Mouse (Mus musculus): ENCODE measurements around the gene Rela. TPM values are rescaled to one million over a fixed set of nuclear protein-coding genes. Genes with fewer than 3 reads are reported as not detected.
"Not testable (repeated sequence)": the region's sequence is repeated elsewhere in the genome, so short reads cannot be mapped to it uniquely, and the experiment has no call there.

Rela gene
- total RNA-seq, 1 experiment from 2014 or later, result 60.7 TPM

DNA sequence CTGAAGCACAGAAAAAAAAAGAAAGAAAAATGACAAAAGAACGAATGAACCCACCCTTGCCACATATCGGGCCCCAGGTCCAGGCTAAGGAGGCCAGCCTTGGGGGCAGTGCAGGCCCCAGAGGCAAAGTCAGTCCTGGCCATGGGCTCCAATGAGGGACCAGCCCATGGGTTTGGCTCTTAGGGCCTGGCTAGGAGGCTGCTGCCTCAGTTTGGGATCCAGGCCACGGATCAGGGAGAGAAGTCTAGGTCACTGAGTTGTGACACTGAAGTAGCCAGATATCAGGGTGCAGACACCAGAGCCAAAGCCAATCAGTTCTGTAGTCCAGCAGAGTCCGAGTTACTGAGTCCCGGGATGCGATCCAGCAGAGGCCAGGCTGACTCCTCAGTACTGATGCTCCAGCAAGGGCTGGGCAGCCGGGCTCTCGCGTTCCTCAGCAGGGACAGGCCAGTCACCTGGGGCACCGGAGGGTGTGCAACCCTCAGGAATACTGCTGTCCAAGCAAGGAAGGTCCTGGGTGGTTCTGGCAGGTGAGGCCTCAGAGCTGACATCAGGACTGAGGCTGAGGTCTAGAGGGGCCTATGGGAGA is 27.5 kb downstream of the Rela start:
- no peak for DNase-seq

DNA sequence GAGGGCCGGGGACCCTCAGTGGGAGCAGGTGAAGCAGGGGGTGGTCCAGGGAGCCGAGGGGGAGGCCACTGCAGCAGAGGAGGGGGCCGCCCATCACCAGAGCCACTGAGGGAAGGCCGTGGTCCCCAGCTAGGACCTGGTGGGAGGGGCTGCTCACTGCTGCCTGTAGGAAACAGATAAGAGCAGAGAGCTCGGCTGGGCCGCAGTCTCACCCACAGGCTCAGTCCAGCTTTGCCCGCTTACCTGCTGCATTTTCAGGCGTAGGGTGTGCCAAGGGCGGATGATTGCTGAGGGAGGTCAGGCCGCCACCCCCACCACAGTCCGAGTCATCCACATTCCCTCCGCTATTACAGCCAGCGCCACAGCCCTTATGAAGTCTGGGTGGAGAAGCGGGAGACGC is 28.2 kb downstream of the Rela start:
- no peak for DNase-seq

DNA sequence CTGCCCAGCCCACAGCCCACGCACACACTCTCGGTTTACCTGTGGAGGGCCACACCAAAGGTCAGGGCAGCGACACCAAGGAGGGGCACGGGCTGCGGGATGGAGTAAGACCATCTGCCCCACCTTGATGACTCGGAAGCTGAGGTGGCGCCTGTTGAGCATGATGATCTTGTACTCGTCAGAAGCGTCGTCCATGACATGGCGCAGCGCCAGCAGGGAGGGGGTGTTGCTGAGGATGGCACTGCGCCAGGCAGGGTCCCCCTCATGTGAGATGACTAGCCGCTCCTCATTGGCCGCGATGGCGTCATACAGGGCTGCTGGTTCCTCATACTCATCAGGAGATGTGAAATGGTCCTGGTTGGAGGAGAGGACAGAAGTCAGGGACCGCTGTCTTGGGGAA is 29.1 kb downstream of the Rela start:
- DNase-seq, result no peak

DNA sequence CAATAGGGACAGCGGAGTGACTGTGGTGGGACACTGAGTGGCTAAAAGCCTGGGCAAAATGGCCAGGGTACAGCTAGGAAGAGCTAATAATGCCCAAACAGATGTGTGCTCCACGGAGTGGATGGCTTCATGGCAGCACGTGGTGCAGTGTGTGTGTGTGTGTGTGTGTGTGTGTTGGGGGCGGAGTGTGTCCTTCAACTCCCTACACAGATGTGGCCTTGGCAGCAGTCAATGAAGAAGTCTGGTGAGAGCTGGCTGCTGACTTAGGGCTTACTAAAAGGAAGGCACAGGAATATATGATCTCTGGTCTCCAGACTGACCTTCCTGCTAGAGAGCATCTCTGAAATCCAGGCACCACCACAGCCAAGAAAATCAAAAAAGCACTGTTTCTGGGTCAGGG is 31.1 kb downstream of the Rela start:
- peak; percentile 58 for DNase-seq

DNA sequence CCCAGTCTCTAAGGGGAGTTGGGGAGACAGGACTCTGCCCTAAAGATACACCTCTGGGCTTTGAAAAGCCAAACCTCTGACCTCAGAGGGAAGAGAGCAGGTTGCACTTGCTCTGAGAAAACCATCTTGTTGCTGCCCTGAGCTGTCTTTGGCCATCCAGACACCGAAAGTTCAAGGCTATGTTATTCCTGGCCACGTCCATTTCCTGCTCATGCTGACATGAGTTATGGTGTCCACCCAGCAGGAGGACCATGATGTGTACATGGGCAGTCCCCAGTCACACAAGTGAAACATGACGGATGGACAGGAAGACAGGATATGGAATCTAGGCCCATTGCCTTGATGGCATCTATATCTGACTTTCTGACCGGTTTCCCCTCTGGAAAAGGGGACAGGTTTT is 43.1 kb downstream of the Rela start:
- peak; percentile 78 for DNase-seq

DNA sequence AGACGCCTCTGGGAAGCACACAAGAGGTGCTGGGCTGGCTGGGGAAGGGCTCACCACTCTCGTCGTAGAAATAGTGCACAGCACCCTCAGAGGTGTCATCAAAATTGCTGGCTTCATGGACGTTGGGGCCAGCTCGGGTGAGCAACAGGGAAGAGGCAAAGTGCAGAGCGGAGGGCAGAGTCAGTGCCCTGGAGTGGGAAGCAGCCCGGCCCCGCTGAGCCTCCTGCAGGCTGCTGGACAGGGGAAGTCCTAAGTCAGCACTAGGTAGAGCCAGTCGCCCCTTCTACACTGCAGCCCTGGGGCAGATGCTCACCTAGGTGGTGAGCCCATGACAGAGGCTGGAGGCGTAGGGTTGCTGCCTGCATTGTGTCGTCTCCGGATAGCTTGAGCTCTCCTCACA is 47.0 kb downstream of the Rela start:
- no peak for DNase-seq

DNA sequence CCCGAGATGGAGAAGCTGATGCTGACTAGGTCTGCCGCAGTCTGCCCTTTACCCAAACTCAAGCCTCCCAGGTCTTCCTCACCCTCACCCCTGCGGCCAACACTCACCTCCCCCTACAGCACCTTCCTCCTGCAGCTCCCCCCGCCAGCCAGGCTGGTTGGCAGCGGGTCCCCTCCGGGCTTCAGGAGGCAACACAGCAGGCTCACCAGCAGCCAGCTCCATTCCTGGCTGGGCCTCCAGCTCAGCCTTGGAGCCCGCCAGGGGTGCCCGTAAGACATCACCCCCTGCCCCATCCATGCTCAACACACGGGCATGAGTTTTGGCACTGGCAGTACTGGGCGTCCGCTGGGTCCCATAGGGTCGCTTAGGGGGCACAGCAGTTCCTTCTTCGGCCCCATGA is 47.7 kb downstream of the Rela start:
- no peak for DNase-seq

DNA sequence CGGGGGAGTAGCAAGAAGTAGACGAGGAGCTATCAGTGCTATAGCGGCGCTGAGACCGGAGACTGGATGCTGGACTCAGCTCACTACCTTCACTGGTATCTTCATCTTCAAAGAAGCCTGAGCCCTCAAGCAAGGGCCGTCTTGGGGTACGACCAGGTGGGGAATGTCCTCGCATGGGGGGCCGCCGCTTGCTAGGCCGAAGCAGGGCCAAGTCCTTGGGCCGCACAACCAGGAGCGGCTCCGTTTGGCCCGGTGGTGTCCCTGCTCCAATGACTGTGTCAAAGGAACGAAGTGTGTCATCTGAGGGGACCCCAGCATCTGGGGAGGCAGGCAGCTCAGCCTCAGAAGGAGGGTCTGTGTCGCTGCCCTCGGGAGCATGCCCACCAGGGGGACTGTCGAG is 48.1 kb downstream of the Rela start:
- DNase-seq, result no peak

DNA sequence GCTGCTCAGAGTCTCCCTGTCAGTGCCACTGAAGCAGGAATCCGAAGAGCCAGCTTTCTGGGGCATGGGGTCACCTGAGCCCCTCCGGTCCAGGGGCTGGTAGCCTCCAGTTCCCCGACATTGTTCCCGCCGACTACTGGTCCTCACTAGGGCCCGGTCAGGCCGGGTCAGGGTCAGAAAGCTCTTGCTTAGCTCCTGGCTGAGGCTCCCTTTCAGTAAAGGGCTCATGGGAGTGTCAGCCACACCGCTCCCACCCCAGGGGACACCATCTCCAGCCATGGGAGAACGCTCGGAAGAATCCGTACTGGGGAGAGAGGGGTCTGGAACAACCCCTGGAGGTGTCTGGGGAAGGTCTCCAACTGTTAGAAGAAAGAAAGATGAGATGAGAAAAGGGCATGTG is 48.6 kb downstream of the Rela start:
- no peak for DNase-seq

DNA sequence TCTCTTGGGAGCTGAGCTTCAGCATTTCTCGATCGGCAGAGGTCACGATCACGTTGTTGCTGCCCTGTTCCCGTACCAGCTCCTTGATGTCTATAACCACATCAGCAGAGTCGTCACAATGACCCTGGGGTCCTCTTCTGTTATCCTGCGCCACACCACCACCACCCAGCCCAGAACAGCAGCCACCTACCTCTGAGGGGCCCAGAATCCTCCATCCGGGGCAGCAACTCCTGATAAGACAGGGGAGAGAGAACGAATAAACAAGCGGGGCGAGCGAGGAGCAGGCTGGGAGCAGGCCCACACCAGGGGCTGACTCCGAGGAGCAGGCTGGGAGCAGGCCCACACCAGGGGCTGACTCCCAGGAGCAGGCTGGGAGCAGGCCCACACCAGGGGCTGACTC is 49.2 kb downstream of the Rela start:
- no peak for DNase-seq

DNA sequence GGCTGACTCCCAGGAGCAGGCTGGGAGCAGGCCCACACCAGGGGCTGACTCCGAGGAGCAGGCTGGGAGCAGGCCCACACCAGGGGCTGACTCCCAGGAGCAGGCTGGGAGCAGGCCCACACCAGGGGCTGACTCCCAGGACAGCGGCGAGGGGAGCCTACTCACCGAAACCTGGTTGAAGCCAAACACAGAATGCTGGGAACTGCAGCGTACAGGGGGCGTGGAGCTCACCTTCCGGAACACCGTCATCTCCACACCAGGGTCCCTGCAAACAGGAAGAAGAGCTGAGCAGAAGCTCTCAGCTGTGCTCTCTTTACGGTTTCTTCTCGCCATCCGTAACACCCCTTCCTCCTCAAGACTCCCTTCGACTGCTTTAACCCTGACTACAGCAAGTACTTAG is 49.7 kb downstream of the Rela start:
- DNase-seq, result not testable (repeated sequence)

DNA sequence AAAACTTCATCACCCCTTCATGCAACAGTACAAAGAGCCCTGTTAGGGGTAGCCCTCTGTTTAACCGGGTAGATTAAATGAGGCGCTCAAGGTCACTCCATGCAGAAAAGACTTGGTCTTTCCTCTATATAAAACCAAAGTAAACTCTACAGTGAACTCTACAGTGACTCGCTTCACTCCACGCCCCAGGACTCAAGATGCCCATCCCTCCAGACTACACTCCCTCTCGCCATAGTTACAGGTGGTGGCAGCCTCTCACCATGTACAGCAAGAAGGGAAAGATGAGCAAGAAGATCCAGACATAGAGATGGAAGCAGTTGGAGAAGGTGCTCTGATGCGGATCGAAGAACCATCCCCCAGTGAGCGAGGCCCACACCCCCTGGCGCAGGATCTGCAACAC is 50.5 kb downstream of the Rela start:
- no peak for DNase-seq

DNA sequence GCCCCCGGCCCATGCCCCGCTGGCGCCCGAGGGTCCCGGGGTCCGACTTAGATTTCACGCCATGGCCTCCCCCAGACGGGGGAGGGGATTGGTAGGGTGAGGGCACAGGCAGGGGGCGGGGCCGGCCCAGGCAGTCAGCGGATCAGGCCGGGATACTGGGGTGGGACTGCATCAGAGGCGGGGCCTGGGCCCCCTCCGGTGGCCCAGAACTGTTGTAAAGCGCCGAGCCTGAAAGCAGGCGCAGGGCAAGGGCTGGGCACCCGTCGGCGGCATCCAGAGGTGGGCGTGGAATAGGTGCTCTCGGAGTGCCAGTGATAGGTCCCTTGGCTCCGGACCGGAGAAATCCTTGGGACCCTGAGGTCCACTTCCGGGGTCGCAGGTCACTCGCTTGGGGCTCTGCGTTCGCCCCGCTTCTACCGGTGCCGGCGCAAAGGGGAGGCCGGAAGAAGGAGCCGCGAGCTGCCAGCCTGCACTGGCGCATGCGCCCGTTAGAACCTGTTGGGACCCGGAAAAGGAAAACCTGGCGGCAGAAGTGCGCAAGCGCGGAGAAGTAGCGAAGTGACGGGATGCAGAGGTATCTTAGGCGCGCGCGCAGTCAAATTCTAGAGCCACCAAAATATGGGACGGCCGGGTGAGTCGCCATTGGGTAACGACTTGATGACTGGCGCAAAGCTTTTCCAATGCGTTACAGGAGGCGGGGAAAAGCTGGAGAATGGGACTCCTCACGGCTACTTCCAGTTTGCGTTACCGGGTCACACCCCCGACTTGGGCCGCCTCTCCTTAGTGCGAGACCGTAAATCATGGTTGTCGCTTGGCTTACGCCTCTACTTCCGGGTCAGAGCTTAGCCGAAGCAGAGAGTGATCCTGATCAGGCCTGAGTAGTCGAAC is 51.2 kb downstream of the Rela start, which contains the start of the genes Map3k11 and Pcnx3:
Map3k11 (plus strand) TSS at position 543 of the 888 bp plus-strand sequence.
Pcnx3 (minus strand) TSS at position 709 of the 888 bp plus-strand sequence.
- peak; percentile 98 for DNase-seq

DNA sequence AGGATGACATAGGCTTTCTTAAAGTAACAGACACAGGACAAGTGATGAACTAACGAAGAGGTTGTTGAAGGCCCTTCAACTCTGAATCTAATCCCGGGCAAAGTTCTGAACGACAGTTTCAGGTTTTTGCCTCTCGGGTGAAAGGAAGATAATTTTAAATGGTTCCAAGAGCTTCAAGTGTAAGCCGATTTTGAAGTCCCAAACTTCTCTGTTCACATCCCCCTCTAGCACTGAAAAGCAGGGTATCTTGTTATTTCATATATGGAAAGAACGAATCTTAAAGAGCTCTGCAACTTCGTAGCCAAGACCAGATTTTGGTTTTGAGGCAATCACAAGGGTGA is 51.8 kb downstream of the Rela start:
- no peak for DNase-seq

DNA sequence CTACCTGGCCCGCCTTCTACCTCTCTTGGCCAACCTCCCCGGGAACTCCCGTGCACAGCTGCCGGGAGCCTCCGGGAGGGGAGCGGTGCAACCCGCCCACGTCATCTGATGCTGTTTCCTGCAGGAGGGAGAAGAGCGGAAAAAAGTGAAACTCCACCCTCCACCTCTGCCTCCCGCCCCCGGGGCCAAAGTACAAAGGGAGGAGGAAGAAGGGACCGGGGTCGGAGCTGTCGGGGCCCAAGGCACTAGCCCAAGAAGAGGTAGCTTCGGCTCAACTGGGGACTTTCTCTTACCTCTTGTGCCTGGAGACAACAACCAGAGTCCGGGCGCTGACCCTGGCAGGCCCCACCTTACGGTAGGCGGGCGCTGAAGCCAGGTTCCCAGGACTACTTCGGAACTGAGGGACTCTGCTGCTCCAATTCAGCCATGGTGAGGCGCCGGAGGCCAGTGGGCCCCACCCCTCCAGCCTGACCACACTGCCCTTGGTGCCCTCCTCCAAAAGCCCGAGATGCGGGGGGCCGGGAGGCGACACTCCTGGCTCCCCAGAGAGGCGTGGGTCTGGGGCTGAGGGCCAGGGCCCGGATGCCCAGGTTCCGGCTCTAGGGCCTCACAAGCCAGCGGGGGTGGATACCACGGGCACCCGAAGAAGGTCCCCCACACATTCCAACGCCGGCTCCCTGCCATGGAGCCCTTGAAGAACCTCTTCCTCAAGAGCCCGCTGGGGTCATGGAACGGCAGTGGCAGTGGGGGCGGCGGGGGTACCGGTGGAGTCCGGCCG is 52.5 kb downstream of the Rela start:
- peak; percentile 95 for DNase-seq

DNA sequence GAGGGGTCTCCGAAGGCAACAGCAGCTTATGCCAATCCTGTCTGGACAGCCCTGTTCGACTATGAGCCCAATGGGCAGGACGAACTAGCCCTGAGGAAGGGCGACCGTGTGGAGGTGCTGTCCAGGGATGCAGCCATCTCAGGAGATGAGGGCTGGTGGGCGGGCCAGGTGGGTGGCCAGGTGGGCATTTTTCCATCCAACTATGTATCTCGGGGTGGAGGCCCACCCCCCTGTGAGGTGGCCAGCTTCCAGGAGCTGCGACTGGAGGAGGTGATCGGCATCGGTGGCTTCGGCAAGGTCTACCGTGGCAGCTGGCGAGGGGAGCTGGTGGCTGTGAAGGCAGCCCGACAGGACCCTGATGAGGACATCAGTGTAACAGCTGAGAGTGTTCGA is 53.1 kb downstream of the Rela start:
- DNase-seq, result no peak

DNA sequence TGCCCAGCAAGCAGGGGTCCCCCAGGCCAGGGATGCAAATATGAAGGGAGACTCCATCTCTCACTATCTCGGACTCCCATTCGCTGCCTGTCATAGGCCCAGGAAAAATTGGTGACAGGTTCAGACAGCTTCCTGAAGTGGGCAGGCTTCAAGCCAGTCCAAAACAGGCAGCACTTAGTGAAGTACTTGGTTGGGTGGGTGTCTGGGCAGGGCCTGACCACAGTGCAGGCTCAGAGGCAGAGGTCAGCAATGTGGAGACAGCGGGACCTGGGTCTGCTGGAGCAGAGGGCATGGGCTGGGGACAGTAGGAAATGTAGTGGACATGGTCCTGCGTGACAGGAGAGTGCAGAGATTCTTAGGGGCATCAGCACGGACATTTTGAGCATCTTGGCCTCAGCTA is 54.3 kb downstream of the Rela start:
- no peak for DNase-seq

DNA sequence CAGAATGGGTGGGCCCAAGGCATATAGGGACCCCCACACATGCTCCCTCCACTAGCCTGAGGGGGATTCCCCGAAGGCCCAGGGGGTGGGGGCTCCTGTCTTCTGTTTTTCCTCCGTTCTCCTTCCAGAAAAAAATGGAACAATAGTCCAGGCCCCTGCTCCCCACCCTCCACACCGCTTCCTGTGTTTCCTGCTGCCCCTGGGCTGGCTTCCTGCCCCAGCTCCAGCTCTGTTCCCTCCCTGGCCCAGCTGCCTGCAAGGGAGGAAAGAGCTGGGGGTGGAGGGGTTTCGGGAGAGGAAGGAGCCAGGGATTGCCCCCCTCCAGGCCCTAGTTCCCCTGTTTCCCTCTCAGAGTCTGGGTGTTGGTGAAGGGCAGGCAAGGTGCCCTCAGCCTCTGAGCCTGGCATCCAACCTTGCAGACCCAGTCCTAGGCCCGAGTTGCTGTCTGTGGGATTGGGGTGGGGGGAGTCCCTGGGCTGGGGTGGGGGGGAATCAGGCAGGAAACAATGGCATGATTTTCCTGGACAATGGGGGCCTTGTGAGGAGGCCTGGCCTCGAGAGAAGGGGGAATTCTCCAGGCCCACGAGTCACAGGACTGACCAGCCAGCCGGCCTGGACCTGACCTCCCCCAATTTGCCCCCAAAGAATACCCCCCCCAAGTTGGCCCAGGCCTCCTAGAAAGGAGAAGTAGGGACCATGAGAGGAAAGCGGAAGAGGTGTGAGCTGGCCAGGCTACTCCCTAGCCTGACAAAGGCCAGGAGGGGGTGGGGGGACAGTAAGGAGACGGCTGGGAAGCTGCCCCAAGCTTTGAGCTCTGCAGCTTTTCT is 55.0 kb downstream of the Rela start:
- DNase-seq, result peak; percentile 73

DNA sequence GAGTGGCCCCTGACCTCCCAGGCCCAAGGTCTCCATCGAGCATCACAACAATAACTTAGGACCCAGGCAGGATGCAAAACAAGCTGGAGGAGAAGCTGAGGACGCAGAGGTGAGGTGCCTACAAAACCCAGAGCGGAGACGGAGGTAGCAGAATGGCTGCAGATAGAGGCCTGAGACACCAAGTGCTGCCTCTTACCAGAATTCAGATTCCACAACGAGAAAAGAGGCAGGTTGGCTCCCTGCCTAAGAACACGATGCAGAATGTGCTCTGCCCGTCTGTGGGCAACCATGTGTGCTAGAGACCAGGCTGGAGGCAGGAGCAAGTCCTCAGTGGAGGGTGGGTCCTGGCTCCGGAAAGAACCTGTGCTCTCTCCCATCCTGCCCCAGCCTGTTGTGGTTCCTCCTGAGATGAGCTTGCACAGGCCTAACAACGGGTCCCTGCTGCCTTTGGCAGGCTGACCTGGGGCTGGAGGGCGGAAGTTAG is 55.7 kb downstream of the Rela start:
- DNase-seq, result no peak

DNA sequence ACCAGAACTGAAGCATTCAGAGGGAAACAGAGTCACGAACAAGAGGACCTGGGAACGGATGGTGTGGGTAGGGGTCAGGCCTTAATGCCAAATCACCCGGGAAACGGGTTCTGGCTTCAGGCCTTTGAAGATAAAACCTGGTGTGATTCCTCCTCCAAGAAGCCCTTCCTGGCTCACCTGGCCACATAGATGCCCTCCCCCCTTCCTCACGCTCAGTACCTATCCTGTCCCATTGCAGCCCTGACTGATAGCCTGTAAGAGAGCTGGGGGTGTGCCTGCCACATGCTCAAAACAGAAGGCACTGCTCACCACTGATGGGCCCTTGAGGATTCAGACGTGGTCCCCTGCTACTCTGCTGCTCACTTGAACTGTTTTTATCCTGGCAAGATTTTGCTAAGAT is 56.5 kb downstream of the Rela start:
- DNase-seq, result no peak

DNA sequence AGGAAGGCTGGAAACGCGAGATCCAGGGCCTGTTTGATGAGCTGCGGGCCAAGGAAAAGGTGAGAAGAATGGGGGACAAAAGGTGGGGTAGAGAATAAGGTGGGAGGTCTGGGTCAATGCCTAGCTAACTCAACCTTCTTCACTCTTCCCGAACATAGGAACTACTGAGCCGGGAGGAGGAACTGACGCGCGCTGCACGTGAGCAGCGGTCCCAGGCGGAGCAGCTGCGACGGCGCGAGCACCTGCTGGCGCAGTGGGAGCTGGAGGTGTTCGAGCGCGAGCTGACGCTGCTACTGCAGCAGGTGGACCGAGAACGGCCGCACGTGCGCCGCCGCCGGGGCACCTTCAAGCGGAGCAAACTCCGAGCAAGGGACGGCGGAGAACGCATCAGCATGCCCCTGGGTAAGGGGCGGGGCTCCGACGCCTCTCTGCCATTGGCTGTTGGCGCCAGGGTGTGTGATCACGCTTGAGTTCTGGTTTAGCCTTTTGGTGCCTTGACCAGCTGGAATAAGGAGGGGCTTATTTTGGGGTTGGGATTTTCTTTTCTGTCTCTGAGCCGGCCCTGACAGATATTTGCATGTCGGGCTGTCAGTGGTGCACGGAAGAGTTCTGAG is 58.7 kb downstream of the Rela start:
- no peak for DNase-seq

Measured in adrenal gland, postnatal 14 days (tissue).